Mouse (Mus musculus) cerebellum, adult 9-11 months (tissue): ENCODE measurements around the gene Cdkn1a.
"Not testable (repeated sequence)": the region's sequence is repeated elsewhere in the genome, so short reads cannot be mapped to it uniquely, and the experiment has no call there.

Source experiments
- DNase-seq: peaks from one replicate; pipeline ENCODE4 v3.0.0; 2022

Gene Cdkn1a

DNA sequence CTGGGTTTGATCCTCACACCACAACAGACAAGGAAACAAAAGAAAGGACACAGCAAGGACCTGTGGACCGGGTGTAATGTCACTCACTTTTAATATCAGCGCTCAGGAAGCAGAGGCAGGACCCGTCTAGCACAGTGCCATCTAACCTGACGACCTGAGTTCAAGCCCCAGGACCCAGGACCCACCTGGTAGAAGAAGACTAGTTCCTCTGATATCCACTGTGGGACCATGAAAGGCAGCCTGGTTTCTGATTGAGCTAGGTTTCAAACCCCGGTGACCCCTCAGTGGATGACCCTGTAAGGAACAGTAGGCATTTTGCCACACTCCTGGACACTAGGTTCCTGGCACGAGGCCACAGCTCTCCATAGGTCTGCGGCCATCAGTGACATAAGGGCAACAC lies 6.1 kb upstream of the Cdkn1a start:
- DNase-seq = peak; percentile 1

- DNase-seq = peak; percentile 1
Measured at GRCm38 (mm10) chr17:29085266-29085665, 5.5 kb upstream of the Cdkn1a start.

DNA sequence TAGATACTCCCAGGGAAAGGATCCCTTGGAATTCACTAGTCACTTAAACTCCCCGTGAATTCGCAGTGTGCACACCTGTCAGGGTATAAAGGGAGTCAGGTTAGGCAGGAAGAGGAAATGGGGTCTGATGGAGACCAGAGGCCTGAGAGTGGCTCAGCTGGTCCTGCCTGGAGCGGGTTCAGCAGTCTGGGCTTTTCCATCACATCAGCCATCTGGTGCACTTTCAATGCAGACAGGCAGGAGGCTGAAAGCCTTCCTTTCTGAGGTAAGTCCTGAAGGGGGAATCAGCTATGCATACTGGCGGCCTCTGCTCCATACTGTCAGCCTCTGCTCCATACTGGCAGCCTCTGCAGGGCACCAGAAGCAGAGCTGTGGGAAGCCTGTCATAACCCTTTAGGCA lies 3.9 kb upstream of the Cdkn1a start:
- peak; percentile 1 for DNase-seq

DNA sequence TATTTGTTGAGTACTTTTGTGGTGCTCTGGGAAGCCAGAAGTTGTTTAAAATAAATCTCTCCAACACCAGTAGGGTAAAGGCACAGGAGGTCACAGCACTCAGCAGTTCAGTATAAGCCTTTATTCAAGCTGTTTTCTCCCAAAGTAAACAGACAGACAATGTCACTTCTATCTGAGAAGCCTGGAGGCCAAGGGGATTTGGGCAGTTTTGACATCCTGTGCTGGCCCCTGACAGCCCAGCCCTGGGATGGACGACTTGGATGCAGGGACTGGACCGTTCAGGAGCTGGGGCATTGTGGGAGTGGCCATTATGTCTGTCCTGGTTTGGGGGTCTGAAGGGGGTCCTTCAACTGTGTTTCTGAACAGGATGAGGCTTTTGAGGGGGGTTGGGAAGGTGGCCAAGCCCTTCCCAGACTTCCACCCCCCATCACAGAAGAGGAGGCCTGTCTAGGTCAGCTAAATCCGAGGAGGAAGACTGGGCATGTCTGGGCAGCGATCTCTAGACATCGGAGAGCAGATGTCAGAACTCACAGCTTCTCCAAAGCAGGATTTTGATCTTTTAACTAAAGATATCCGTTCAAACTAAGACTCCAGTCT lies 670 bp downstream of the Cdkn1a start:
- DNase-seq = no peak

DNA sequence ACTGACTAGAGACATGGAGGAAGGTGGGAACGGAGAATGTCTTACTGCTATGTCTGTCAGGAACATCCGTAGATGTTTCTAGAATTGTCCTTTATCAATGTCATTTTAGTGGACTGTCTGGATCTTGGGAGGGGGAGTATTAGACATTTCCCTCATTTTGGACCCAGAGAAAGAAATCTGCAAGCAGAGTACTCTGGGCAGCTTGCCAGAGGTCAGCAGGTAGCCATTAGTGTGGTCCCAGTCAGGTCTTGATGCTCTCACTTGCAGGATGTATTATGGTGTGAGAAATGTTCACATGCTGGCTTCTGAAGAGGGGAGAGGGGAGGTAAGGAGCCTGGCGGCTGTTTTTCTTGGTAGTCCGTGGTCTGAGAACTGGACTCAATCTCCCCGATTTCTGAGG lies 1.7 kb downstream of the Cdkn1a start:
- DNase-seq = no peak

- DNase-seq = peak; percentile 80
Measured at GRCm38 (mm10) chr17:29093110-29093952, 2.6 kb downstream of the Cdkn1a start.

GRCm38 (mm10) chr17:29093961-29094309 lies 3.2 kb downstream of the Cdkn1a start:
- DNase-seq = no peak

DNA sequence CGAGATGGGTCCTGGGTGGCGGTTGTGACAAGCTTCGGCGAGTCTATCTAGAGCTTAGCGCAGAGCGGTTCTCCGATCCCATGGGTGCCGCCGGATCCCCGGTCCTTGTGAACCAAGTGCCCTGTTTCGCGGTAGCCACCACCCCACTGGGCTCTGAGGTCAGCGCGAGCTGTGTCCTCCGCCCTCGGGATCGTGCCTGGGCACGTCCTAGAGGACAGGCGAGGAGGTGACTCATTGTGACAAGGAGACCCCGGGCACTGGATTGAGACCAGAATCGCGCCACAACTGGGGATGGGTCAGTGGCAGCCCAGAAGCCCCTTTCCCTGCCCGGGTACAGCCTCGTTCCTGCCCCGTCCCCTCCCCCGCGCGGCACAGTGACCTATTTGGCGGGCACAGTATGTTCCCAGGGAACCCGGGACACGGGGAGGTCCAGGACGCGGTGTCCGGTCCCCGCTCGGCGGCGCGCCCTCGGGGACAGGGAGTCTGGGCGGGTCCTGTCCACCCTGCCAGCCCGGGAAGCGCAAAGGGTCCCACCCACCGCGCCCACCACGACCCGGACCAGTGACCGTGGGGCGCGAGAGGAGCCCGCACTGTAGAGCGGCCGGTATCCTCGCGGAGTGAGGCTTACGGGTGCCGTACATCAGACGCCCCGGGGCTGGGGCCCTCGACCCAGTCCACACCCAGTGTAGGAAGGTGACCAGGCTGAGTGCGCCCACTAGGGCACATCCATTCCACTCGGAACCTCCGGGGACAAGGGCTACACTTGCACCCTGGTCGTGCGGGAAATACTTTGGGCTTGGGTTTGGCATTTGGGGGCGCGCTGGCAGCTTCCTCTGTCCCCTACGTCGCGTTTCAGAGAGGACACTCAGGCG lies 3.8 kb downstream of the Cdkn1a start:
- DNase-seq = peak; percentile 73

DNA sequence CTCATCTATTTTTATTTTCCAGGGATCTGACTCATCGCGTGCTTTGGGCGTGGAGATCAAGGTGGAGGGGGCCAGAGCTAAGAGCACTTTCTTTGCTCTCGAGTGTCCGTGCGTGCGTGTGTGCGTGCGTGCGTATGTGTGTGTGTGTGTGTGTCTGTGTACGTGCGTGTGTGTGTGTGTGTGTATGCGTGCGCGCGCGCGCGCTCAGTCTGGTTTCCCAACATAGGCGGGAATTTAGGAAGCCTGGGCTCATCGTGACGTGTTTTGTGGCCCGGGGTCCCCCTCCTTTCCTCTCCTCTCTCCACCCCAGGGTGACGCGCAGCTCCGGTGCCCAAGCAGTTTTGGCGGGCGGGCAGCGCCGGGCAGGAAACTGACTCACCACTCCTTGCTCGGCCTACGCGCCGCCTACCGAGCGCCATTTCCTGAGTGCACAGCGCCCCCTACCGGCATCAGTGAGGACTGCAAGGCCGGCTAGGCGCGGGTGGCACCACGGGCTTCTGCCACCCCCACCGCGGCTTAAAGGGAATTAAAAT lies 4.5 kb downstream of the Cdkn1a start:
- DNase-seq = peak; percentile 98

- DNase-seq = no peak
Measured at GRCm38 (mm10) chr17:29096245-29096644, 5.5 kb downstream of the Cdkn1a start.

GRCm38 (mm10) chr17:29096851-29097561 lies 6.2 kb downstream of the Cdkn1a start:
- peak; percentile 41 for DNase-seq

DNA sequence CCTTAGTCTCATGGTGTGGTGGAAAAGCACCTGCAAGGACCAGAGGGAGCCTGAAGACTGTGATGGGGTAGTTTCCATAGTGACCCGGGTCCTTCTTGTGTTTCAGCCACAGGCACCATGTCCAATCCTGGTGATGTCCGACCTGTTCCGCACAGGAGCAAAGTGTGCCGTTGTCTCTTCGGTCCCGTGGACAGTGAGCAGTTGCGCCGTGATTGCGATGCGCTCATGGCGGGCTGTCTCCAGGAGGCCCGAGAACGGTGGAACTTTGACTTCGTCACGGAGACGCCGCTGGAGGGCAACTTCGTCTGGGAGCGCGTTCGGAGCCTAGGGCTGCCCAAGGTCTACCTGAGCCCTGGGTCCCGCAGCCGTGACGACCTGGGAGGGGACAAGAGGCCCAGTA lies 7.5 kb downstream of the Cdkn1a start:
- no peak for DNase-seq

DNA sequence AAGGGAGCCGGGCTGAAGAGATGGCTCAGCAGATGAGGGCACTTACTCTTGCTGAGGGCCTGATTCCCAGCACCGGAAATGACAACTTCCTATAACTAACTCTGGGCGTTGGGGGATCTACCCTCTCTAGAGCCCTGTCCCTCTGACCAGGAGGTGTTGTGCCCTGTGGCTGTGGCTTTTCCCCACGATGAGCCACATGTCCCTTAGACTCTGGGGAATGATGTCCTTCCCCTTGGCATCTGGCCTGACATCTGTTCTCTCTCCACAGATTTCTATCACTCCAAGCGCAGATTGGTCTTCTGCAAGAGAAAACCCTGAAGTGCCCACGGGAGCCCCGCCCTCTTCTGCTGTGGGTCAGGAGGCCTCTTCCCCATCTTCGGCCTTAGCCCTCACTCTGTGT lies 8.3 kb downstream of the Cdkn1a start:
- no peak for DNase-seq

DNA sequence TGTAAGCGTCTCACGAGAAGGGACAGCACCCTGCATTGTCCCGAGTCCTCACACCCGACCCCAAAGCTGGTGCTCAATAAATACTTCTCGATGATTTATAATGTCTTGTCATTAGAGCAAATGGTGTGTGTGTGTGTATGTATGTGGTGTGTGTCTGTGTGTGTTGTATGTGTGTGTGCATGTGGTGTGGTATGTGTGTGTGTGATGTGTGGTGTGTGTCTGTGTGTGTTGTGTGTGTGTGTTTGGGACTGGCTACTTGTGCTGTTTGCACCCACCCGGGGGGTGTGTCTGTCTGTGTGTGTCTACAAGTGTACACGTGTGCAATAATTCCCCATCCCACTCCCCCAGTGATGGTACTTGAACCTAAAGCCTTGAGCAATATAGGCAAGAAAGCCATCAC lies 9.9 kb downstream of the Cdkn1a start:
- DNase-seq = no peak

DNA sequence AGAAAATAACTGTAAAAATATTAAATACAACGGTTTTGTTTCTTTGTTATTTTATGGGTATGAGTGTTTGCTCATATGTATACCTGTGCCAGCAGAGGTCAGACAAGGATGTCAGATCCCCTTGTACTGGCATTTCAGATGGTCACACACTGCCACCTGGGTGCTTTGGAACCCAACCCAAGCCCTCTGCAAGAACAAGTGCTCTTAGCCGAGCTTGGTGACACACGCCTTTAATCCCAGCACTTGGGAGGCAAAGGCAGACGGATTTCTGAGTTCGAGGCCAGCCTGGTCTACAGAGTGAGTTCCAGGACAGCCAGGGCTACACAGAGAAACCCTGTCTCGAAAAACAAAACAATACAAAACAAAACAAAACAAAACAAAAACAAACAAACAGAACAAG lies 19.6 kb downstream of the Cdkn1a start:
- DNase-seq = not testable (repeated sequence)

DNA sequence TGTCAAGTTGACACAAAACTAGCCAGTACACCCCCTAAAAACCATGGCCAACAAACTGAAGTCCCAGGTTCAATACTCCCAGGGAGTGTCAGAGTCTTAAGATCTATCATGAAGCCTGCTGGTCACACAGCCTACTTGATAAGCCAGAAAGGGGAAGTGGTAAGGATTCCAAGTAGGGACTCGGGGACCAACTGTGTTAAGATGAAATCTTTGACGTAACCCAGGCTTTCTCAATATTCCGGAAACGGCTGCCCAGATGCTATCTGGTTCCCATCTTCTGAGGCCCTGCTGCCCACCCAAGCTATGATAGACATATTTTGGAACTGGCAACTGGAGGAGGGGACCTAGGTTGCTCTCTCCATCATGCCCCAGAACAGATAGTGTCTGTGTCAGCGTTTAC lies 20.6 kb downstream of the Cdkn1a start:
- DNase-seq = no peak

- DNase-seq = no peak
Measured at GRCm38 (mm10) chr17:29113591-29114352, 23.0 kb downstream of the Cdkn1a start, which contains the start of gene Rab44. Gene Rab44, plus strand, starts transcription at chr17:29114145.

DNA sequence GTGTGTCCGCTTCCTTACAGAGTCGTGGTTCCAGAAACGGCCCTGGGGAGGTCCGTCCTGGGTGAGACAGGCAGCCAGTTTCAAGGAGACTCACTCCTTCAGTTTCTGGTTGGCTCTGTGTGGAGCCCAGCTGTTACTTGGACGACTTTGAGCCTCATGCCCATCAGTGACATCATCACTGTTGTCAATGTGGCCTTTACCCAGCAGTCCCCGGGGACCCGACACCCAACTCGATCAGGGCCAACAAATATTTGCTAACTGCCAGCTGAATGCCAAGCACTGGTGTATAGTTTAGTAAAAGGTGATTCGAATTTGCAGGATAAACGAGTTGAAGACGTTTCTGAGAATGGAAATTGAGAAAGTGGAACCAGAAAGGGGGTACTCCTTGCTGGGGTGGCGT lies 25.2 kb downstream of the Cdkn1a start:
- DNase-seq = no peak

DNA sequence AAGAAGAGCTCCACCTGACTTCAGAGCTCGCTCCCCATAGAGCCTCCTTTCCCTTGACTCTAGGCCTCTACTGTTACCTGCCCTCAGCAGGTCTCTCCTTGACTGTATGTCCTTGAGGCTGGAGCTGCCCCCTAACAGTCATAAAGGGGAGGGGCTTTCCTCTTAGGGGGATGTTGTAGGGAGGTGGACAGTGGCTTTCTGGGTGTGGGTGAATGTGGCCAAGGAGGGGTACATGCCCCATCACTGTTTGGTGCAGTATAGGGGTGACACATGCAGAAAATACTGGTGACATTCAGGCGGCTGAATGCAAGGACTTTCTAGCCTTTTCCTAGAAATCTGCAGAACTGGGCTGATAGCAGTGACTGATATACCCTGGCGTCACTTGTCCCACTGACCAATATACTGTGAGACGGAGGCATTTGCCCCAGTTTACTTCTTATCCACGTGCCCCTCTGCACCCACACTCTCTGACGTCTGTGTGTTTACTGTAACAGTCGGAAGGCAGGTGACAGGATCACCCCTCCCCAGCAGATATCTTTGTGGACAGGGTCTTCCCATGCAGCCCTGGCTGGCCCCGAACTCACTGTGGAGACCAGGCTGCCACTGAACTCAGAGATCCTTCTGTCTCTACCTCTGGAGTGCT lies 26.4 kb downstream of the Cdkn1a start:
- DNase-seq = no peak

GRCm38 (mm10) chr17:29118057-29118456 lies 27.3 kb downstream of the Cdkn1a start:
- no peak for DNase-seq

- no peak for DNase-seq
Measured at GRCm38 (mm10) chr17:29120666-29121065, 29.9 kb downstream of the Cdkn1a start.
